ENCODE assay signal across 8 mouse cellular contexts in the genomic region with DNA sequence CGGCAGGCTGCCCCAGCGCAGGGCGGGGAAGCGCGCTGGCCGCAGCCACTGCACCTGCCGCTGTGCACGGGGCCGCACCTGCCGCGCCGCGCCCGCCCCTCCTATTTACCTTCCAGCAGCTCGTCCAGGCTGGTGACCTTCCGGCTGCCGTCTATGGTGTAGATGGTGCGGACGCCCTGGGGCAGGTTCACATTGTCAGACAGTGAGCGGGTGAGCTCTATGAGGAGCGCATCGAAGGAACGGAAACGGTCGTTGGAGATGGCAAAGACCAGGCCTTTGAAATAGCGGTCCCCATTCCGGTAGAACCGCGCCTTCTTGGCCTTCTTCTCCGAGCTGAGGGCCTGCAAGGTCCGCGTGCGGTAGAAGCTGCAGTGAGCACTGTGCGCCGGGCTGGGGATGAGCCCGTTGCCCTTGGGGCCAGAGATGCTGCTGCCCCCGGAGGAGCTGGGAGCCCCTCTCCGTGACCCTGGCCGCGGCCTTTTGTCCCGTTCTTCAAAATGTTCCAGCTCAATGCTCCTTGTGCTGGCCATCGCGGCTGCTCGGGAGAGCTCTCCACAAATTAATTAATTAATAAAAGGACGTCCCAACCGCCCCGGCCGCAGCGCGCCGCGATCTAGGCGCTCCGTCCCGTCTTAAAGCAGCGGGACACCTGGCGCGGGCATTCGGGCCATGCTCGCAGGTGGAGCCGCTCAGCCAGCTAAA. TPM values are rescaled to one million over a fixed set of nuclear protein-coding genes. Genes with fewer than 3 reads are reported as not detected.
DNase-seq lines count a peak whose midpoint lies in the region; ATAC-seq and TF ChIP-seq lines count a peak whose summit lies in the region.

No protein-coding gene starts in this region.

- no peaks in the 10 kb centered on the region for H3K27me3 ChIP-seq in ES-Bruce4 (ENCODE audit: control insufficient read depth, insufficient read depth, low read length, poor library complexity, severe bottlenecking)
- peaks cover 4% of the 10 kb centered on the region for H3K27me3 ChIP-seq in heart, embryonic 16.5 days (ENCODE audit: control insufficient read depth, insufficient read depth, low read length)
- no peaks in the 10 kb centered on the region for H3K27me3 ChIP-seq in midbrain, postnatal 0 days (ENCODE audit: insufficient read depth, low read length)
- no peaks in the 10 kb centered on the region for H3K27me3 ChIP-seq in testis, adult 2 months (ENCODE audit: control insufficient read depth, insufficient read depth, low read length)

- H3K4me2 ChIP-seq in heart, embryonic 16.5 days (ENCODE audit: low read depth, low read length): peak overlapping the region; percentile 97
- peak overlapping the region; percentile 72 for H3K4me2 ChIP-seq in midbrain, postnatal 0 days (ENCODE audit: low read depth, low read length, poor library complexity, severe bottlenecking)

- TF ChIP-seq EP300 in ES-Bruce4 (IDR thresholded peaks at IDR 0.05; ENCODE audit: insufficient read depth, low read depth, low read length): peak; percentile 34; the same call in 1 of the 2 replicates

- no peak for TF ChIP-seq POLR2A in ES-Bruce4 (IDR thresholded peaks at IDR 0.05; ENCODE audit: insufficient read depth, low read length)
- no peak for TF ChIP-seq POLR2A in cortical plate, adult 2 months (IDR thresholded peaks at IDR 0.05; ENCODE audit: extremely low read depth, insufficient read depth, low read length)
- TF ChIP-seq POLR2A in testis, adult 2 months (IDR thresholded peaks at IDR 0.05; ENCODE audit: control insufficient read depth, low read depth, low read length): no peak

- no peak for TF ChIP-seq CTCF in ES-Bruce4 (IDR thresholded peaks at IDR 0.05; ENCODE audit: low read depth, low read length)
- no peak for TF ChIP-seq CTCF in cortical plate, adult 2 months (IDR thresholded peaks at IDR 0.05; ENCODE audit: extremely low read depth, insufficient read depth, low read length)
- TF ChIP-seq CTCF in midbrain, postnatal 0 days (IDR thresholded peaks at IDR 0.05): no peak
- no peak for TF ChIP-seq CTCF in testis, adult 2 months (IDR thresholded peaks at IDR 0.05; ENCODE audit: control insufficient read depth, insufficient read depth, insufficient replicate concordance, low read depth, low read length)

- no peaks in the 10 kb centered on the region for H3K36me3 ChIP-seq in ES-Bruce4 (ENCODE audit: control insufficient read depth, insufficient read depth, low read length, poor library complexity, severe bottlenecking)
- H3K36me3 ChIP-seq in heart, embryonic 16.5 days (ENCODE audit: control insufficient read depth, insufficient read depth): no peaks in the 10 kb centered on the region
- H3K36me3 ChIP-seq in midbrain, postnatal 0 days (ENCODE audit: insufficient read depth, low read length): no peaks in the 10 kb centered on the region
- H3K36me3 ChIP-seq in testis, adult 2 months (ENCODE audit: control insufficient read depth, insufficient read depth, low read length): no peaks in the 10 kb centered on the region

- peak; percentile 29 for ATAC-seq in heart, embryonic 16.5 days (replicated peaks; ENCODE audit: extremely low read depth, insufficient read depth, low FRiP score)
- ATAC-seq in midbrain, postnatal 0 days (ENCODE audit: low FRiP score): peak; percentile 51

- H3K4me3 ChIP-seq in ES-Bruce4 (ENCODE audit: low read depth, low read length): peak overlapping the region; percentile 62
- H3K4me3 ChIP-seq in cortical plate, adult 2 months (ENCODE audit: insufficient read depth, low read length): peak overlapping the region; percentile 100
- peak overlapping the region; percentile 75 for H3K4me3 ChIP-seq in heart, embryonic 16.5 days (ENCODE audit: low read length)
- peak overlapping the region; percentile 70 for H3K4me3 ChIP-seq in midbrain, postnatal 0 days (ENCODE audit: low read depth, low read length)
- peak overlapping the region; percentile 87 for H3K4me3 ChIP-seq in testis, adult 2 months (ENCODE audit: control insufficient read depth, low read depth, low read length)

- no peaks in the 10 kb centered on the region for H3K4me1 ChIP-seq in ES-Bruce4 (ENCODE audit: control insufficient read depth, insufficient read depth, low read length)
- H3K4me1 ChIP-seq in cortical plate, adult 2 months (ENCODE audit: control insufficient read depth, insufficient read depth, low read length): peaks cover 11% of the 10 kb centered on the region
- peaks cover 7% of the 10 kb centered on the region for H3K4me1 ChIP-seq in heart, embryonic 16.5 days (ENCODE audit: control insufficient read depth, insufficient read depth, low read length)
- H3K4me1 ChIP-seq in midbrain, postnatal 0 days (ENCODE audit: insufficient read depth, low read length): peaks cover 22% of the 10 kb centered on the region
- H3K4me1 ChIP-seq in testis, adult 2 months (ENCODE audit: control insufficient read depth, insufficient read depth, low read length): peaks cover 9% of the 10 kb centered on the region

- no peak overlapping the region for H3K27ac ChIP-seq in ES-Bruce4 (ENCODE audit: insufficient read depth, low read length)
- peak overlapping the region; percentile 97; the same call in 1 of the 2 replicates for H3K27ac ChIP-seq in cortical plate, adult 2 months (ENCODE audit: insufficient read depth, low read length)
- no peak overlapping the region for H3K27ac ChIP-seq in heart, embryonic 16.5 days (ENCODE audit: low read length)
- peak overlapping the region; percentile 84 for H3K27ac ChIP-seq in midbrain, postnatal 0 days (ENCODE audit: low read depth, low read length)
- H3K27ac ChIP-seq in testis, adult 2 months (ENCODE audit: control insufficient read depth, insufficient read depth, low read depth, low read length): no peak overlapping the region

- intact Hi-C loops in gastrocnemius, postnatal 14 days (cut with DNase I; ENCODE audit: low total_unique reads): no loop called here
- intact Hi-C loops in left cerebral cortex, postnatal 25 days (cut with DNase I): loop anchor here (2.0 to 5.0 kb wide), 4 partner anchors 58 to 107 kb away; no protein-coding TSS in a partner anchor

- H3K9me3 ChIP-seq in ES-Bruce4 (replicated peaks; ENCODE audit: control insufficient read depth, insufficient read depth, low read length, poor library complexity, severe bottlenecking): no peaks in the 10 kb centered on the region
- no peaks in the 10 kb centered on the region for H3K9me3 ChIP-seq in heart, embryonic 16.5 days (replicated peaks; ENCODE audit: control insufficient read depth, low read length)
- no peaks in the 10 kb centered on the region for H3K9me3 ChIP-seq in midbrain, postnatal 0 days (ENCODE audit: low read length)

- DNase-seq in gastrocnemius, postnatal 25 days: peak; percentile 17
- no peak for DNase-seq in gastrocnemius, postnatal 14 days
- DNase-seq in left cerebral cortex, postnatal 25 days (ENCODE audit: low spot score in 2 of 2): peak; percentile 24 to 30
- DNase-seq in midbrain, postnatal 0 days (ENCODE audit: low spot score): peak; percentile 46

- H3K9ac ChIP-seq in ES-Bruce4 (ENCODE audit: low read depth, poor library complexity, severe bottlenecking): peak overlapping the region; percentile 93
- H3K9ac ChIP-seq in heart, embryonic 16.5 days (ENCODE audit: low read length): peak overlapping the region; percentile 75
- H3K9ac ChIP-seq in midbrain, postnatal 0 days (replicated peaks; ENCODE audit: low read length, poor library complexity, severe bottlenecking): peak overlapping the region; percentile 78

- WGBS in heart, embryonic 16.5 days: 1% methylated on average over 61 of the region's 61 CpGs
- WGBS in midbrain, postnatal 0 days: 1% methylated on average over 60 of the region's 61 CpGs

RNA-seq across cellular contexts. Expression of a gene that starts 0.9 kb away (rescaled TPM):
- total RNA-seq in gastrocnemius, postnatal 25 days (2021): under 1 TPM; 0.88 to 0.97 TPM
- 1 to 10 TPM; 1.8 to 2.5 TPM for total RNA-seq in gastrocnemius, postnatal 14 days (2021)
- 20.7 and 20.9 TPM in 2 replicates for polyA plus RNA-seq in ES-Bruce4 (2011; ENCODE audit: insufficient read depth, insufficient read length, low read depth, missing spikeins)
- polyA plus RNA-seq in cortical plate, adult 2 months (2012; rRNA removed): 48.4 and 51.5 TPM in 2 replicates
- 3.9 and 4.5 TPM in 2 replicates for polyA plus RNA-seq in heart, embryonic 16.5 days (2015; fragmentation: Nextera tagmentation; extraction: Ambion mirVana)
- total RNA-seq in left cerebral cortex, postnatal 25 days (2021): 10 to 100 TPM; 59.2 to 62.0 TPM
- total RNA-seq in midbrain, postnatal 0 days (2014; rRNA removed): 158 and 162 TPM in 2 replicates
- polyA plus RNA-seq in midbrain, postnatal 0 days (2015; fragmentation: Nextera tagmentation; extraction: Ambion mirVana): 61.8 and 71.6 TPM in 2 replicates
- 1.1 and 1.3 TPM in 2 replicates for polyA plus RNA-seq in testis, adult 2 months (2012; rRNA removed)

Comparison
In these comparisons a context has a peak if more than half of its experiments do, and no peak if none do; other contexts are left out.
1. H3K27ac ChIP-seq: peak in cortical plate, adult 2 months (single experiment) and midbrain, postnatal 0 days (single experiment); none in ES-Bruce4 (single experiment), heart, embryonic 16.5 days (single experiment) and testis, adult 2 months (single experiment).
2. Peak in every context shown above with its lines, with median percentiles within 50 percentile points of each other: H3K4me3 ChIP-seq and H3K9ac ChIP-seq.